Mouse (Mus musculus): ENCODE data around the gene Kcnj8.

Gene Kcnj8

GRCm38 (mm10) chr6:142571055-142571618, at the start of gene Kcnj8:
Gene Kcnj8 (minus strand): TSS chr6:142571614.
- DNase-seq: peak; percentile 4

- no peak for DNase-seq
Measured at GRCm38 (mm10) chr6:142616659-142617058, 45.2 kb upstream of the Kcnj8 start.

GRCm38 (mm10) chr6:142614324-142614723, 42.9 kb upstream of the Kcnj8 start:
- DNase-seq: peak; percentile 6

GRCm38 (mm10) chr6:142612366-142612765, 41.0 kb upstream of the Kcnj8 start:
- no peak for DNase-seq

GRCm38 (mm10) chr6:142609401-142610373, 38.3 kb upstream of the Kcnj8 start:
- DNase-seq: no peak

GRCm38 (mm10) chr6:142607080-142607479, 35.7 kb upstream of the Kcnj8 start:
- no peak for DNase-seq

GRCm38 (mm10) chr6:142602772-142603171, 31.4 kb upstream of the Kcnj8 start:
- no peak for DNase-seq

- no peak for DNase-seq
Measured at GRCm38 (mm10) chr6:142578831-142579230, 7.4 kb upstream of the Kcnj8 start.

GRCm38 (mm10) chr6:142577801-142578200, 6.4 kb upstream of the Kcnj8 start:
- DNase-seq: no peak

- DNase-seq: no peak
Measured at GRCm38 (mm10) chr6:142572876-142573275, 1.5 kb upstream of the Kcnj8 start.

GRCm38 (mm10) chr6:142571629-142572360, 381 bp upstream of the Kcnj8 start:
- no peak for DNase-seq

GRCm38 (mm10) chr6:142570046-142570770, 1.2 kb downstream of the Kcnj8 start:
- DNase-seq: no peak

- DNase-seq: no peak
Measured at GRCm38 (mm10) chr6:142568713-142569357, 2.6 kb downstream of the Kcnj8 start.

- no peak for DNase-seq
Measured at GRCm38 (mm10) chr6:142567452-142567851, 4.0 kb downstream of the Kcnj8 start.

GRCm38 (mm10) chr6:142564746-142565145, 6.7 kb downstream of the Kcnj8 start:
- DNase-seq: no peak

GRCm38 (mm10) chr6:142561151-142561550, 10.3 kb downstream of the Kcnj8 start:
- DNase-seq: no peak

GRCm38 (mm10) chr6:142558772-142559679, 12.4 kb downstream of the Kcnj8 start:
- no peak for DNase-seq

GRCm38 (mm10) chr6:142558076-142558475, 13.3 kb downstream of the Kcnj8 start:
- DNase-seq: no peak

GRCm38 (mm10) chr6:142555988-142556387, 15.4 kb downstream of the Kcnj8 start:
- DNase-seq: no peak

- no peak for DNase-seq
Measured at GRCm38 (mm10) chr6:142551482-142551881, 19.9 kb downstream of the Kcnj8 start.

- DNase-seq: no peak
Measured at GRCm38 (mm10) chr6:142550871-142551270, 20.5 kb downstream of the Kcnj8 start.

All from cerebellum, adult 11-12 months (tissue).